Mouse (Mus musculus) layer of hippocampus, postnatal 10 days (tissue): ENCODE measurements around the gene Mpdu1. TPM values are rescaled to one million over a fixed set of nuclear protein-coding genes. Genes with fewer than 3 reads are reported as not detected.

Experiments
- DNase-seq, 2 experiments: peaks; one replicate each; pipeline ENCODE4 v3.0.0; 2021; ENCODE audit warnings: low spot score in 2 of 2
- total RNA-seq, 2 experiments: library from RNA; stranded (reverse); gene quantifications; 2 replicates each; pipeline ENCODE4 v1.2.3; 2021

Mpdu1 gene
- total RNA-seq, 2 experiments from 2014 or later = 85.9 to 89.9 TPM

- DNase-seq = no peak
Observed at GRCm38 (mm10) chr11:69692196-69692811, 29.9 kb upstream of the Mpdu1 start.

DNA sequence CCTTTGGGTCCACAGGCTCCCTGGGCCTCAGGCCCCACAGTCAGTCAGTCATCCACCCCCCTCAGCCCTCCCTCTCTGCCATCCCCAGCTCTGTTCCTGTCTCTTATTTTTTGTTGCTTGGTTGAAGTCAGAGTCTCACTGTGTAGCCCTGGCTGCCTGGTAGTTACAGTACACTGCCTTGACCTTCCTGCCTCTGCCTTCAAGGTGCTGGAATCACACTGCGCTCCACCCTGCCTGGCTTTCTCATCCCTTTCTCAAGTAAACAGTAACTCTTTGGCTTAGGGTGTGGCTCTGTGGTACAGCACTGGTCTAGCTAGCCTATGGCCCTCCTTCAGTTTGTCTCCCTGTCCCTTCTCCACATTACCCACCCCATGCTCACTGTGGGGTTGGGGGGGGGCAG, 27.4 kb upstream of the Mpdu1 start:
- no peak for DNase-seq

GRCm38 (mm10) chr11:69687061-69687460, 24.6 kb upstream of the Mpdu1 start:
- no peak for DNase-seq

- DNase-seq = peak in 1 of 2 experiments; percentile 71
Observed at GRCm38 (mm10) chr11:69686377-69686776, 23.9 kb upstream of the Mpdu1 start.

DNA sequence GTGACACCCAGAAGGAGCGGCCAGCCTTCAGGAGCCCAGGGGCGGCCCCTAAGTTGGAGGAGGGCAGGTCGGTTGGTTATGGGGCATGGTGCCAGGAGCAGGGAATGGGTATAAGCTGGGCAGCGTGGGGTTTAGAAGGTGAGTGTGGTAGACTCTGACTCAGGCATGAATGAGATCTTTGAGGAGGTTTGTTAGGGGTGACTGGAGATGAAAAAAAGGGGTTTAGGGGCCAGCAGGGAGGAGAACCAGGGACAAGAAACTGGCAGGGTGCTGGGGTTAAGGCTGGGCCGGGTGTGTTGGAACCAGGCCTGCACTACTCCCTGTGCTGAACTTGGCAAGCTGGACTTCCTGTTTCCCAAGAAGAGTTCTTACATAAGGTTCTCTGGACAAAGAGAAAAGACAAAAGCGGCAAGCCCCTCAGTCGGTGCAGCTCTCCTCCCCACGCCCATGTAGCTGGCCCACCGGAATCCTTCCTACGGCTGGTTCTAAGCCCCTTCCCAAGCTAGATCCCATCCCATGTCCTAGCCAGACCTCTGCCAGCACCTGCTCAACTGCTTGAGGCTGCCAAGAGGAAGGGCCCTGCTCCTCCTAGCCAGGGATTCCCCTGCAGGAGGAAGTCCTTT, 23.2 kb upstream of the Mpdu1 start, which contains the start of gene Tnfsf13:
Tnfsf13 (minus strand) TSS at position 259 of the 623 bp plus-strand sequence.
- DNase-seq = peak in 1 of 2 experiments; percentile 59

DNA sequence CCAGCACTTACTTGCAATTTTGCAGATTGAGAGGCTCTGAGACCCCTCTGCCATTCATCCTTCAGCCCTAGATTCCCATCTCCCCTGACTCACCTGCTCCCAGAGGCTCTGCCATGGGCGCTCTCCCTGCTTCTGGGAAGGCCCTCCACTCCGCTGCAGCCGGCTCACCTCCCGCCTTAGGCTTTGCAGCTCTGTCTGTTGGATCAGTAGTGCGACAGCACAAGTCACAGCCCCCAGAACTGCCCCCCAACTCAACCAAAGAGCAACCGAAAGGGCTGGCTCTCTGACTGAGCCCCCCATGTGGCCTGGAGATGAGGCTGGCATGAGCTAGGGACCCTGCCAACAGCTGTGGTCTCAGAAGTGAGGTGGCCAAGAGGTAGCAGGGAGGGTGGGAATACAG, 22.5 kb upstream of the Mpdu1 start:
- no peak for DNase-seq

DNA sequence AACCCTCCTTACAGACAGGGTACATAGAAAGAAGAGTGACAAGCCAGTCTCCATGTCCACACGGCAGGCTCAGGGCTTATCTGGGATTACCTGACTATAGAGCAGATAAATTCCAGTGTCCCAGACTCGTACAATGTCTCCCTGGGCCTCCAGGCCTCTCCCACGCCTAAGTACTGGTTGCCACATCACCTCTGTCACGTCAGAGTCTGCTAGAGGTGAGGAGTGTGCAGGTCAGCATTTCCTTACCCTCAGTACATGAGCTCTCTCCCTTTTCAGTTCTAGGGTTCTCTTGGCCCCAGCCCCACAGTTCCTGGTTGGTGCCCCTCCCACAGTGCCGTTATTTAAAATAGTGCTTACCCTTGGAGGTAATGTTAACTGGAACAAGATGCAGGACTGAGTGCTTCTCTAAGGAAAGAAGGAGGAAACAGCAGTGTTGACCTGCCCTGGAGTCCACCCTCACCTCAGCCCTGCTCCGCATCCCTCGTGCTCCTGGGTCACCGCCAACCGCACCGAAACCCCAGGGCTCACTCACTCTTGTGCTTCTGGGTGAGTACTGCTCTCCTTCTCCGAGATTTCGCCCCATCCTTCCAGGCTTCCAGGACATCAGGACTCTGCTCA, 21.8 kb upstream of the Mpdu1 start:
- no peak for DNase-seq

- no peak for DNase-seq
Observed at GRCm38 (mm10) chr11:69683576-69683975, 21.1 kb upstream of the Mpdu1 start.

GRCm38 (mm10) chr11:69682840-69683533, 20.5 kb upstream of the Mpdu1 start:
- DNase-seq = peak; percentile 96 to 97

GRCm38 (mm10) chr11:69682209-69682839, 19.9 kb upstream of the Mpdu1 start:
- no peak for DNase-seq

GRCm38 (mm10) chr11:69681314-69682208, 19.1 kb upstream of the Mpdu1 start, which contains the start of gene Senp3:
Senp3 (minus strand) TSS chr11:69682084.
- DNase-seq = peak; percentile 96 to 97

DNA sequence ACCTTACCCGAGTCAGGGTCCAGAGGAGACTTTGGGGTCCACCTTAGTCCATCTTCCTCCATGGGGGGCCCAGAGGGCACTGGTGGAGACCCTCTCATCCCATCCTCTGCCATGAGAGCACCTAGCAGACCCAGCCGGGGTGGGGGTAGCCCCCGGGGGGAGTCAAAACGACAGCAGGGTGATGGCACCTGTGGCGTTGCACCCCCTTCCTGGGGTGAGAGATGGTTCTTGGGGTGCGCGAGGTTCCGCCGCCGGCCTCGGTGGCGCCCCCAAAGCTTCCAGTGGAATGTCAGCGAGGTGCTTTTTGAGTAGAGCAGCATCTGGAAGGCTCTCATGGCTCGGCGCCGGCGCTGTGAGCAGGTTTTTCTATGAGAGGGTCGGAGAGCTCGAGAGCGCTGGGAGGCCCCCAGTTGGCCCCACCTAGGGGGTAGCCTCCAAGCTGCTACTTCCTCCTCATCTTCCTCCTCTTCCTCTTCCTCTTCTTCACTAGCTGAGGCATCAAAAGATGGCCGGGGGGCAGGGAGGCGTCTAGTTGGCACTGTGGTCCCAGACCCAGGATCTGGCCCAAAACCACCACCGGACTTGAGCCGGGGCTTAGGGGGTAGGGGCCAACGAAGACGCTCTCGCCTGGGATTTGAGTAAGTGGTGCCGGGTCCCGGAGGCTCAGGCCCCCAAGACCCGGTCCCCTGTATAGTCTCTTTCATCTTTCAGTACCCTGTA, 17.9 kb upstream of the Mpdu1 start:
- DNase-seq = no peak

DNA sequence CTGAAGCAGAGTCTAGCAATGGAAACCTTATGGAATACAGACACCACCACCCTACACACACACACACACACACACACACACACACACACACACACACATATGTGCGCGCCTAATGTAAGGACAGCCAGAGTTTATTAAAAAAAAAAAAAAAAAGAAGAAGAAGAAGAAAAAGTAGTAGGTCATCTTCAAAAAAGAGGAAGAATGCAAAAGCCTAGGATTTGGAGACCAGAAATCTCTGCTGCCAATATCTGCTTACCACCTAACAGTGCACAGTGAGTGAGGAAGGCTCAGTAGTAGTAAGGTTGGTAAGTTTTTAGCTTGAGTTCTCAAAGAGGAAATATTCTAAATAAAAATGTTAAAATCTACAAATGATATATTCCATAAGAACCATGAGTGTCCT, 16.7 kb upstream of the Mpdu1 start:
- no peak for DNase-seq

DNA sequence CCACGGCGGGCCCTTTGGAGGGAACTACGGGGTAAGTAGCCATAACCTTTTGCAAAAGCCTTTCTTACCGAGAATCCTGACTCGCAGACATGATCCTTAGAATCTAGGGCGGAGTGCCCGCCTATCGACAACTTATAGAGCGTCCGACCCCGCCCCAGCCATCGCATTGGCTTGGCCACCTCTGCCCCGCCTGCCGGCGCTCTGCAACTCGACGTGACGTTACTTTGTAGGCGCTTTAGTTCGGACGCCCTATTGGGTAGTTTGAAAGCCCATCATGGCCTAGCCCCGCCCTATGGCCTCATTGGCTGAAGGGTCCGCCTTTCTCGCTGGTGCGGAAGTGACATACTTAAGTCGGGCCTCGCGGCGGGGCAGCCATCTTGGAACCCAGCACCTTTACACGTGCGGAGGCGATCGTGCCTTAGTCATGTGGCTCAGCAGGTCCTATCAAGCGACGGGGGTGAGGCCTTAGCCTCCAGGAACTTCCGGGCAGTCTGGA, 9.8 kb upstream of the Mpdu1 start, which contains the start of gene Eif4a1:
Eif4a1 (minus strand) TSS at position 213 of the 496 bp plus-strand sequence.
- DNase-seq = peak; percentile 100

GRCm38 (mm10) chr11:69671726-69672124, 9.3 kb upstream of the Mpdu1 start:
- DNase-seq = no peak

GRCm38 (mm10) chr11:69670786-69671725, 8.6 kb upstream of the Mpdu1 start:
- peak; percentile 92 to 95 for DNase-seq

DNA sequence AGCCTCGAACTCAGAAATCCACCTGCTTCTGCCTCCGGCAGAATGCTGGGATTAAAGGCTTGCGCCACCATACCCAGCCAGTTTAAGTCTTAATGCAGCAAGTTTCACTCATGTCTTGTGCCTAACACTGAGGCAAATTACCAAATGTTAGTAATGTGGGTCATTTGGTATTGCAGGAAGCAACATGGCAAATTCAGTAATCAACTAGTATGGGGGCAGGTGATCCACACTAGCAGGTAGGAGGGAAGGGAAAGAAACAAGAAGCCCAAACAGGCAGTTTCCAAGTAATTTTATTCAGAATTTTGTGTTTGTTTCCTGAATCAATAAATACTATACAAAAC, 4.2 kb upstream of the Mpdu1 start:
- no peak for DNase-seq

GRCm38 (mm10) chr11:69665961-69666664, 3.7 kb upstream of the Mpdu1 start, which contains the start of gene Cd68:
Cd68 (minus strand) TSS chr11:69666153.
- peak; percentile 60 for DNase-seq
